Mouse (Mus musculus) left cerebral cortex, adult 9 months (tissue): ENCODE measurements at regions not wholly inside any gene's neighbourhood (a gene's known extent, or its start where the extent isn't known, plus 50 kb on each side); places are given as distances from the start of the nearest gene placed in this dataset.

Experiments used
- DNase-seq, 2 experiments: peaks; one replicate each; pipeline ENCODE4 v3.0.0; 2022; ENCODE audit warnings: low spot score in 2 of 2

DNA sequence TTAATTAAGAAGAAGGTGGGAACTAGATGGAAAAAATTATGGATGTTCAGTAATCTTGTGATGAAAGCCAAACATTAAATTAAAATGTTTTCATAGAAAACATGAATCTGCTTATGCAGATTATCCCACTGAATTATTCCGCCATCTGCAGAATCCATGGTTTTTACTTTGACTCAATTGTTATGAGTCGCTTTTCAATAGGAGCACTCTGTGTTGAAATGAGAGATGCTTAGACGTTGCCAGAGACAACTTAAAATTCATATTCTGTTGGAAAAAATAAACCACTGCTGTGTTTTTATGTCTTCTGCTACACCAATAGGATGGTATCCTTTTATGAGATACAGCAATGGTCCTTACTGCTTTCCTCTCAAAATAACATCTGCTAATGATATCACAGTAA lies 108.3 kb upstream of the Isl1 start:
- no peak for DNase-seq

GRCm38 (mm10) chr13:116414473-116414872 lies 105.0 kb upstream of the Isl1 start:
- DNase-seq: no peak

- DNase-seq: no peak
Observed at GRCm38 (mm10) chr13:116410682-116411081, 101.2 kb upstream of the Isl1 start.
